ENCODE assay signal across 17 mouse cellular contexts in the genomic region with DNA sequence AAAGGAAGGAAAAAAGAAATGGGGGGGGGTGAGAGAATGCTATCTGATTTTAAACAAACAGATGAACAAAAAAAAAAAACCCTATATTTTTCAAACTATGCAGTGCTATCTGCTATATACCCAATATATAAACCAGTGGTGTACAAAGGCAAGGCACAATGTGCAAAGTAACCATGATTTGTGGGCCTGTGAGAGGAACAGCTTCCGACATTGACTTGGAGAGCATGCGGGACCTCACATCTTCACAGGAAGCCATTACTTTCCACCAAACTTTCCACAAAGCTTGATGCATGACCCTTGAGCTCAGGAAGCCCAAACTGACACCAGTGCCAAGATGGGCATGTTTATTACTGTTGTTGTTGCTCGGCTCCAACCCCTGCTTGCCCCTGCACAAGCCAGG.
DNase-seq lines count a peak whose midpoint lies in the region; ATAC-seq lines count a peak whose summit lies in the region.
"Had no signal": no experiment of that assay in that cellular context is flagged by ENCODE, and none has a peak within 500 bp of the region (broad histone marks: within the 10 kb centered on the region; RNA-seq: fewer than 3 reads in every experiment).

No protein-coding gene starts in this region.

- no peak overlapping the region for H3K4me2 ChIP-seq in kidney, embryonic 16.5 days (replicated peaks; ENCODE audit: low read depth, low read length)
- H3K4me2 ChIP-seq: embryonic facial prominence, embryonic 13.5 days; forebrain, embryonic 13.5 days; heart, embryonic 12.5 days; hindbrain, embryonic 14.5 days had no signal

- H3K4me1 ChIP-seq in kidney, embryonic 16.5 days (ENCODE audit: insufficient read depth, low read length) = peaks cover 12% of the 10 kb centered on the region; the same call in 1 of the 2 replicates

- no peak overlapping the region for H3K9ac ChIP-seq in kidney, embryonic 16.5 days (replicated peaks; ENCODE audit: low read length)
- H3K9ac ChIP-seq: embryonic facial prominence, embryonic 13.5 days; forebrain, embryonic 13.5 days; forebrain, postnatal 0 days; heart, embryonic 12.5 days; hindbrain, embryonic 14.5 days had no signal

- ATAC-seq in kidney, embryonic 16.5 days (ENCODE audit: low FRiP score, low TSS enrichment) = peak; percentile 73; the same call in 1 of the 2 replicates
- ATAC-seq: forebrain, embryonic 13.5 days; forebrain, postnatal 0 days had no signal

- WGBS in kidney, embryonic 16.5 days = 41% methylated on average over 3 of the region's 3 CpGs

- H3K27ac ChIP-seq in kidney, embryonic 16.5 days (ENCODE audit: low read length) = no peak overlapping the region
- H3K27ac ChIP-seq: embryonic facial prominence, embryonic 13.5 days; forebrain, embryonic 13.5 days; hindbrain, embryonic 14.5 days had no signal

- peak; percentile 13 for DNase-seq in kidney, adult 11 months
- DNase-seq in kidney, adult 18-20 months = no peak
- peak; percentile 38 for DNase-seq in kidney, postnatal 14 days
- DNase-seq in lung, postnatal 10 days = no peak
- DNase-seq in cerebellum, adult 11-12 months = no peak
- DNase-seq: adrenal gland, adult 8-10 months; cerebellum, adult 18-20 months; cerebellum, adult 9-11 months; cerebellum, postnatal 36 days; forebrain, postnatal 0 days; gastrocnemius, postnatal 25 days had no signal

- no peaks in the 10 kb centered on the region for H3K9me3 ChIP-seq in kidney, embryonic 16.5 days (ENCODE audit: low read length)
- H3K9me3 ChIP-seq: embryonic facial prominence, embryonic 13.5 days; forebrain, embryonic 13.5 days; heart, embryonic 12.5 days; hindbrain, embryonic 10.5 days had no signal

- no peak overlapping the region for H3K4me3 ChIP-seq in kidney, embryonic 16.5 days (ENCODE audit: low read length)
- H3K4me3 ChIP-seq: embryonic facial prominence, embryonic 13.5 days; forebrain, embryonic 13.5 days; heart, embryonic 12.5 days; hindbrain, embryonic 10.5 days had no signal

- no peaks in the 10 kb centered on the region for H3K27me3 ChIP-seq in kidney, embryonic 16.5 days (ENCODE audit: insufficient read depth, low read length)
- H3K27me3 ChIP-seq: embryonic facial prominence, embryonic 13.5 days; forebrain, embryonic 13.5 days; heart, embryonic 12.5 days had no signal

- H3K36me3 ChIP-seq in kidney, embryonic 16.5 days (ENCODE audit: insufficient read depth, low read length) = no peaks in the 10 kb centered on the region
- H3K36me3 ChIP-seq: embryonic facial prominence, embryonic 13.5 days; heart, embryonic 12.5 days; hindbrain, embryonic 10.5 days had no signal

Comparison
In these comparisons a context has a peak if more than half of its experiments do, and no peak if none do; other contexts are left out.
1. DNase-seq: peak in kidney, adult 11 months (single experiment) and kidney, postnatal 14 days (single experiment); none in kidney, adult 18-20 months (single experiment), lung, postnatal 10 days (single experiment) and cerebellum, adult 11-12 months (single experiment).